Mouse (Mus musculus) Patski (cell line): ENCODE measurements around the gene Gadd45b. TPM values are rescaled to one million over a fixed set of nuclear protein-coding genes. Genes with fewer than 3 reads are reported as not detected.

Source experiments
- ATAC-seq: fragments of 100-300 bp; one replicate; pipeline ENCODE4 v1.8.0; 2021
- CTCF ChIA-PET: fragments of 350-600 bp; sonication (Branson Sonifier 250); formaldehyde crosslinking; loops from one replicate; lab custom pipeline; 2022; ENCODE audit warnings: inconsistent platforms; lab: Charles Lee
- POLR2A ChIA-PET: fragments of 350-600 bp; sonication (Branson Sonifier 250); formaldehyde crosslinking; loops from one replicate; lab custom pipeline; 2022; ENCODE audit warnings: antibody characterized with exemption, inconsistent platforms; lab: Charles Lee
- DNase-seq: peaks from one replicate; pipeline ENCODE4 v3.0.0-alpha.2; 2011; ENCODE audit warnings: low read depth, low spot score
- H3K27me3 ChIP-seq: fragments of 371-371 bp; one replicate; pipeline ENCODE4 v1.5.1; 2021
- CTCF ChIP-seq: fragments of 100-300 bp; IDR thresholded peaks from one replicate; pipeline ENCODE4 v1.5.1; 2021
- in situ Hi-C: fragments of 300-500 bp; cut with MboI; formaldehyde crosslinking; loops from 3 replicates; pipeline ENCODE4 v1.11.1; 2018; ENCODE audit warnings: low pct_unique_long_range_greater_than_20kb, mixed read lengths
- polyA plus RNA-seq: library from polyadenylated mRNA; unstranded; gene quantifications from one replicate; pipeline ENCODE4 v1.2.3, GENCODE M21; 2021

Gene Gadd45b
- polyA plus RNA-seq, 1 experiment from 2014 or later = 53.8 TPM

DNA sequence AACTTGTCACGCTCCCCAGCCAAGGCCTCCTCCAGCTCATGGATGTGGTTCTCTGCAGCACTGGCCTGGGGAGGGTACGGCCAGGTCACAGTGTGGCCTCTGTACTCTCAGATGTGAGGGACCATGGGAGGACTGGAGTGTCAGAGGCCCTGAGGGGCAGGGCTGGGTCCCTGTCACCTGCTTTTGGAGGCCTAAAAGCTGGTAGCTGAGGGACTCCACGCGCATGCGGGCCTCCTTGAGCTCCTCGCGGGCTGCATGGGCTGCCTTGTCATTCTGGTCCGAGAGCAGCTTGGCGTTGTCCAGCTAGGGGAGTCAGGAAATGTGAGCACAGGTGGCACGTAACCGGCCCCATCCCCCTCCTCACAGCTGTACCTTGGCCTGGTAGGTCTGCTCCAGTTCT lies 25.2 kb upstream of the Gadd45b start:
- no peak for DNase-seq
- no peak for TF ChIP-seq CTCF
- ATAC-seq = no peak
- ChIA-PET POLR2A (no interaction called here), CTCF (interaction anchor here (0.9 kb wide), 1 partner anchor 86 kb away, joined by 3 read pairs; no protein-coding TSS in a partner anchor)
- H3K27me3 ChIP-seq = no peaks in the 10 kb centered on the region
- in situ Hi-C loops = no loop called here

- ChIA-PET CTCF (no interaction called here), POLR2A (no interaction called here)
- H3K27me3 ChIP-seq = no peaks in the 10 kb centered on the region
- ATAC-seq (no peak), DNase-seq (no peak)
- in situ Hi-C loops = no loop called here
- no peak for TF ChIP-seq CTCF
These were observed 20.3 kb upstream of the Gadd45b start for GRCm38 (mm10) chr10:80909375-80910162.

DNA sequence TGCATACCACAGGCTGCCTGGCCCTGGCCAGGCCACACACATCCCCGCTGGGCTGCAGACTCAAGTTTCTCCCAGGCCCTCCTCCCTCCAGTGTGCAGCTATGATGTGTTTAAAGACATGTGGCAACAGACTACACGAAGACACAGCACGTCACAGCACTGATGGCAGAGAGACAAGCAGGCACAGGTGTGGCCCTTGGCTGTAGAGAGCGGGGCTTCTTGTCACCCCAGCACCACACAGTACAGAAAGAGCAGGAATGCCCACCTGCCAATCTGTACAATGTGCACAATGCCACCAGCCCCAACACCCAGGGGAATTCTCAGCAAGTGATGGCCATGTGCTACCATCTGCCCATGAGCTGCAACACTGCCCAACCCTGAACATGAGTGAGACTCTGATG lies 18.5 kb upstream of the Gadd45b start:
- in situ Hi-C loops = no loop called here
- no peak for ATAC-seq
- no peak for TF ChIP-seq CTCF
- DNase-seq = no peak
- H3K27me3 ChIP-seq = no peaks in the 10 kb centered on the region
- POLR2A ChIA-PET = no interaction called here
- CTCF ChIA-PET = no interaction called here

DNA sequence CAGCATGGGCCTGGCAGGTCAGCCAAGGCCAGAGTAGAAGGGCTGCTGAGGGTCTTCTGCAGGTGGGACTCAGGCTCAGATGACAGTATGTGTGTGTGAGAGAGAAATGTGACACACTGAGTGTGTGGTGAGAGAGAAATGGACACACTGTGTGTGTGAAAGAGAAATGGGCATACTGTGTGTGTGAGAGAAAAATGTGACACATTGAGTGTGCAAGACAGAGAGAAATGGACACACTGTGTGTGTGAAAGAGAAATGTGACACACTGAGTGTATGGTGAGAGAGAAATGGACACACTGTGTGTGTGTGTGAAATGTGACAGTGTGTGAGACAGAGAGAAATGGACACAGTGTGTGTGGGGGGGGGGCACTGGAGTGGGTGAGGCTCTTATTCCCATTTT lies 18.0 kb upstream of the Gadd45b start:
- DNase-seq = no peak
- CTCF ChIA-PET = no interaction called here
- POLR2A ChIA-PET = no interaction called here
- no peak for TF ChIP-seq CTCF
- no peak for ATAC-seq
- no peaks in the 10 kb centered on the region for H3K27me3 ChIP-seq
- in situ Hi-C loops = no loop called here

DNA sequence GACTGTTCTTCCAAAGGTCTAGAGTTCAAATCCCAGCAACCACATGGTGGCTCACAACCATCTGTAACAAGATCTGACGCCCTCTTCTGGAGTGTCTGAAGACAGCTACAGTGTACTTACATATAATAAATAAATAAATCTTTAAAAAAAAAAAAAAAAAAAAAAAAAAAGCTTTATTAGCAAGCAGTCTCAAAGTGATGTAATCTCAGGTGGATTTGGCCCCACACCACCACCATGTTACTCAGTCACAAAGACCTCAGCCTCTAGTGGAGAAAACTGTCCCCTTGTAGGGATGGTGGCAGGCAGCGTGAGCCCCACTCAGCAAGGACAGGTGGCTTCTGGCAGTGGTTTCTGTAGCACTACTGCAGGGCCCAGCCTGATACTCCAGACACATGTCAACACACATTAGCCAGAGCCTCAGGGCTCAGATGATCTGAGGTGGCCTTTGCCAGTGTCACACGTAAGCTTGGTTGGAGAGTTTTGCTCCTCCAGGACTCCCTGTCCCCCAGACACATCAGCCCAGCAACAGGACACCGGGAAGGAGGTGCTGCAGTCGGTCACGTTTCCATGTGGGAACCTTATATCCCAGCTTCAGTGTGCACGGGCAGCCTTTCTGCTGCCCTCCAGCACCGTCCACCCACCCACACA lies 16.4 kb upstream of the Gadd45b start:
- DNase-seq (no peak), ATAC-seq (no peak)
- ChIA-PET POLR2A (no interaction called here), CTCF (no interaction called here)
- no peaks in the 10 kb centered on the region for H3K27me3 ChIP-seq
- TF ChIP-seq CTCF = no peak
- in situ Hi-C loops = no loop called here

DNA sequence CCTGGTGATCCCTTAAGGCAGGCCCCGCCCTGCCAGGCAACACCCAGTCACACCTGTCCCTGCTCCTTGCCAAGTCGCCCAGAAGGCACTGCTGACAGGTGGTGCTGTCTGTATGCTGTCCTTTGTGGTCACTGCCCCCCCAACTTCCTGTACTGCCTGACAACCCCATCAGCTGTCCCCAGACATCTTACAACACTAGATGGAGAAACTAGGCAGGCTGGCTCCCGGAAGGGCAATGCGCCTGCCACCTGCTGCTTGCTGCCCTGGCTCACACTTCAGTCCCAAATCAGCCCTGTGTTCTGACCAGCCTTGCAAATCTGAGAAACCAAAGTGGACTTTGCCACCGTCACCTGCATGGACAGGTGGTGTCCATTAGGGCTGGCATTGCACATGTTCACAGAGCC lies 15.6 kb upstream of the Gadd45b start:
- no peaks in the 10 kb centered on the region for H3K27me3 ChIP-seq
- ATAC-seq (no peak), DNase-seq (no peak)
- CTCF ChIA-PET = no interaction called here
- no peak for TF ChIP-seq CTCF
- in situ Hi-C loops = no loop called here
- POLR2A ChIA-PET = no interaction called here

- in situ Hi-C loops = no loop called here
- no peak for TF ChIP-seq CTCF
- no peaks in the 10 kb centered on the region for H3K27me3 ChIP-seq
- no peak for ATAC-seq
- CTCF ChIA-PET = no interaction called here
- POLR2A ChIA-PET = no interaction called here
- DNase-seq = no peak
These were observed 14.6 kb upstream of the Gadd45b start for GRCm38 (mm10) chr10:80915260-80915659.

GRCm38 (mm10) chr10:80915736-80916135 lies 14.1 kb upstream of the Gadd45b start:
- no peak for TF ChIP-seq CTCF
- CTCF ChIA-PET = no interaction called here
- no peak for ATAC-seq
- in situ Hi-C loops = no loop called here
- no peak for DNase-seq
- POLR2A ChIA-PET = no interaction called here
- H3K27me3 ChIP-seq = no peaks in the 10 kb centered on the region

- DNase-seq (no peak), ATAC-seq (no peak)
- TF ChIP-seq CTCF = no peak
- CTCF ChIA-PET = interaction anchor here (1.1 to 1.4 kb wide), 2 partner anchors 74 to 86 kb away, joined by 4 read pairs; no protein-coding TSS in a partner anchor
- POLR2A ChIA-PET = interaction anchor here (0.6 to 1.4 kb wide), 4 partner anchors 9 to 37 kb away, joined by 3 to 6 read pairs (median 4); partner anchors contain the start of gene Timm13
- H3K27me3 ChIP-seq = no peaks in the 10 kb centered on the region
- in situ Hi-C loops = no loop called here
These were observed 12.5 kb upstream of the Gadd45b start for GRCm38 (mm10) chr10:80917336-80917778.

- POLR2A ChIA-PET = interaction anchor here (0.7 to 1.4 kb wide), 3 partner anchors 8 to 17 kb away, joined by 3 to 6 read pairs (median 4); partner anchors contain the start of gene Timm13
- ATAC-seq = peak; percentile 57
- H3K27me3 ChIP-seq = no peaks in the 10 kb centered on the region
- in situ Hi-C loops = no loop called here
- no peak for DNase-seq
- no peak for TF ChIP-seq CTCF
- CTCF ChIA-PET = interaction anchor here (1.1 to 1.4 kb wide), 2 partner anchors 73 to 85 kb away, joined by 4 read pairs; no protein-coding TSS in a partner anchor
These were observed 12.0 kb upstream of the Gadd45b start, which contains the start of gene Lmnb2 for GRCm38 (mm10) chr10:80917779-80918434. TSS of gene Lmnb2 (minus strand) at chr10:80918245.

GRCm38 (mm10) chr10:80921923-80922322 lies 8.0 kb upstream of the Gadd45b start:
- DNase-seq (no peak), ATAC-seq (no peak)
- POLR2A ChIA-PET = no interaction called here
- in situ Hi-C loops = loop anchor here (10.0 kb wide), 1 partner anchor 253 kb away; the partner anchor contains the start of gene Eef2
- CTCF ChIA-PET = no interaction called here
- H3K27me3 ChIP-seq = no peaks in the 10 kb centered on the region
- no peak for TF ChIP-seq CTCF
